Mouse (Mus musculus) kidney, adult 2 months (tissue): ENCODE data around the gene Amdhd1. TPM values are rescaled to one million over a fixed set of nuclear protein-coding genes. Genes with fewer than 3 reads are reported as not detected.
"Not testable (repeated sequence)": the region's sequence is repeated elsewhere in the genome, so short reads cannot be mapped to it uniquely, and the experiment has no call there.

Experiments
- DNase-seq: peaks from one replicate; pipeline ENCODE4 v3.0.0; 2021
- H3K27ac ChIP-seq: fragments of 200-500 bp; 2 replicates; pipeline ENCODE4 v1.5.1; 2012; ENCODE audit warnings: low read depth, low read length, control low read depth, inconsistent platforms; ENCODE audit not compliant: insufficient read depth
- H3K27me3 ChIP-seq: fragments of 200-500 bp; replicated peaks from 2 replicates; pipeline ENCODE4 v1.6.1; 2012; ENCODE audit warnings: mild to moderate bottlenecking, moderate library complexity, low read length, inconsistent platforms; ENCODE audit not compliant: control insufficient read depth, insufficient read depth
- H3K36me3 ChIP-seq: fragments of 200-500 bp; 2 replicates; pipeline ENCODE4 v1.6.1; 2012; ENCODE audit warnings: mild to moderate bottlenecking, moderate library complexity, low read length, inconsistent platforms; ENCODE audit not compliant: control insufficient read depth, insufficient read depth
- H3K4me1 ChIP-seq: fragments of 200-500 bp; 2 replicates; pipeline ENCODE4 v1.6.1; 2011; ENCODE audit warnings: low read length; ENCODE audit not compliant: control insufficient read depth, insufficient read depth
- H3K4me3 ChIP-seq: fragments of 200-500 bp; 2 replicates; pipeline ENCODE4 v1.5.1; 2011; ENCODE audit warnings: mild to moderate bottlenecking, low read depth, low read length, control low read depth; ENCODE audit not compliant: insufficient read depth
- CTCF ChIP-seq: fragments of 200-500 bp; conservative IDR thresholded peaks from 2 replicates; pipeline ENCODE4 v1.5.1; 2011; ENCODE audit warnings: low read depth, mild to moderate bottlenecking, control low read depth, low read length, moderate library complexity, mixed read lengths; ENCODE audit not compliant: insufficient read depth, insufficient read length
- POLR2A ChIP-seq: fragments of 200-500 bp; IDR thresholded peaks from one replicate; pipeline ENCODE4 v1.6.1; 2011; ENCODE audit warnings: low read depth, low read length, control low read depth
- WGBS: fragments of 180-500 bp; shearing (Covaris S2); methylation state at CpG from one replicate; pipeline ENCODE4 v1.1.7; 2018; 5-methylcytosine and 5-hydroxymethylcytosine counted together
- polyA plus RNA-seq: library from polyadenylated mRNA; depleted of rRNA; stranded (reverse); fragments of >200 nt; gene quantifications from 2 replicates; pipeline ENCODE4 v1.2.3, GENCODE M21; 2012

The Amdhd1 gene
- polyA plus RNA-seq, 1 experiment = 3.1 TPM

- Histone ChIP-seq H3K27me3 (no peaks in the 10 kb centered on the region), H3K4me3 (no peak overlapping the region), H3K4me1 (no peaks in the 10 kb centered on the region), H3K36me3 (no peaks in the 10 kb centered on the region), H3K27ac (no peak overlapping the region)
- DNase-seq = no peak
- WGBS = 85% methylated on average over 6 of the region's 6 CpGs
- TF ChIP-seq POLR2A = no peak
Measured at GRCm38 (mm10) chr10:93568671-93569070, 28.8 kb upstream of the Amdhd1 start.

GRCm38 (mm10) chr10:93567841-93568566, 28.2 kb upstream of the Amdhd1 start:
- DNase-seq = no peak
- H3K4me3 ChIP-seq = no peak overlapping the region
- H3K27me3 ChIP-seq = no peaks in the 10 kb centered on the region
- H3K4me1 ChIP-seq = no peaks in the 10 kb centered on the region
- H3K36me3 ChIP-seq = no peaks in the 10 kb centered on the region
- TF ChIP-seq POLR2A (no peak), CTCF (peak; percentile 14; the same call in 1 of the 2 replicates)
- no peak overlapping the region for H3K27ac ChIP-seq
- 89% methylated on average over 11 of the region's 11 CpGs for WGBS

GRCm38 (mm10) chr10:93567066-93567465, 27.2 kb upstream of the Amdhd1 start:
- TF ChIP-seq POLR2A (no peak), CTCF (no peak)
- Histone ChIP-seq H3K36me3 (no peaks in the 10 kb centered on the region), H3K4me1 (no peaks in the 10 kb centered on the region), H3K27me3 (no peaks in the 10 kb centered on the region), H3K27ac (no peak overlapping the region), H3K4me3 (no peak overlapping the region)
- 86% methylated on average over 10 of the region's 10 CpGs for WGBS
- DNase-seq = no peak

GRCm38 (mm10) chr10:93564518-93565090, 24.8 kb upstream of the Amdhd1 start:
- no peaks in the 10 kb centered on the region for H3K36me3 ChIP-seq
- H3K4me3 ChIP-seq = no peak overlapping the region
- no peak for DNase-seq
- 89% methylated on average over 14 of the region's 14 CpGs for WGBS
- H3K27ac ChIP-seq = no peak overlapping the region
- H3K4me1 ChIP-seq = no peaks in the 10 kb centered on the region
- TF ChIP-seq POLR2A = no peak
- no peak for TF ChIP-seq CTCF
- H3K27me3 ChIP-seq = no peaks in the 10 kb centered on the region

GRCm38 (mm10) chr10:93559786-93560185, 20.0 kb upstream of the Amdhd1 start:
- no peak for TF ChIP-seq CTCF
- TF ChIP-seq POLR2A = no peak

GRCm38 (mm10) chr10:93557971-93558370, 18.1 kb upstream of the Amdhd1 start:
- not testable (repeated sequence) for H3K27me3 ChIP-seq, H3K4me1 ChIP-seq, DNase-seq, H3K4me3 ChIP-seq, H3K36me3 ChIP-seq, H3K27ac ChIP-seq
- WGBS = 75% methylated on average over 2 of the region's 2 CpGs

More at GRCm38 (mm10) chr10:93559786-93560185, 20.0 kb upstream of the Amdhd1 start:
- Histone ChIP-seq H3K4me1 (no peaks in the 10 kb centered on the region), H3K27ac (no peak overlapping the region), H3K4me3 (no peak overlapping the region), H3K27me3 (no peaks in the 10 kb centered on the region), H3K36me3 (no peaks in the 10 kb centered on the region)
- no peak for DNase-seq
- 66% methylated on average over 9 of the region's 9 CpGs for WGBS

- Histone ChIP-seq H3K4me3 (no peak overlapping the region), H3K4me1 (no peaks in the 10 kb centered on the region), H3K27ac (no peak overlapping the region), H3K27me3 (no peaks in the 10 kb centered on the region), H3K36me3 (no peaks in the 10 kb centered on the region)
- no peak for DNase-seq
- 84% methylated on average over 8 of the region's 8 CpGs for WGBS
- TF ChIP-seq CTCF = no peak
- TF ChIP-seq POLR2A = no peak
Measured at GRCm38 (mm10) chr10:93552596-93552995, 12.8 kb upstream of the Amdhd1 start.

- 75% methylated on average over 10 of the region's 10 CpGs for WGBS
- DNase-seq = no peak
- no peak overlapping the region for H3K27ac ChIP-seq
- H3K27me3 ChIP-seq = no peaks in the 10 kb centered on the region
- H3K4me1 ChIP-seq = no peaks in the 10 kb centered on the region
- H3K4me3 ChIP-seq = no peak overlapping the region
- TF ChIP-seq POLR2A = no peak
- no peak for TF ChIP-seq CTCF
- no peaks in the 10 kb centered on the region for H3K36me3 ChIP-seq
Measured at GRCm38 (mm10) chr10:93549821-93550220, 10.0 kb upstream of the Amdhd1 start.
